In genomic region chr11:44512044-44513025, GRCm38 (mm10) we compare ENCODE assay signal across 12 mouse cellular contexts. TPM values are rescaled to one million over a fixed set of nuclear protein-coding genes. Genes with fewer than 3 reads are reported as not detected.
DNase-seq lines count a peak whose midpoint lies in the region; ATAC-seq and TF ChIP-seq lines count a peak whose summit lies in the region.
"Had no signal": no experiment of that assay in that cellular context is flagged by ENCODE, and none has a peak within 500 bp of the region (broad histone marks: within the 10 kb centered on the region; RNA-seq: fewer than 3 reads in every experiment).

No protein-coding gene starts in this region.

- in situ Hi-C loops in Patski (cut with MboI; ENCODE audit: low pct_unique_long_range_greater_than_20kb): no loop called here

- ATAC-seq in kidney, embryonic 15.5 days (replicated peaks; ENCODE audit: low FRiP score): peak; percentile 65
- peak; percentile 39 for ATAC-seq in Patski
- peak; percentile 78 for ATAC-seq in megakaryocyte progenitor cell, adult 5-6 weeks (replicated peaks; ENCODE audit: poor library complexity)
- no peak for ATAC-seq in inflammation-experienced regulatory T-cells, adult 6 months
- ATAC-seq: activated CD4-positive, CD25-positive, alpha-beta regulatory T cell, adult 4 months; forebrain, embryonic 14.5 days had no signal

- CTCF ChIA-PET in Patski (lab: Charles Lee): interaction anchor here (1.2 to 3.3 kb wide), 2 partner anchors 9 to 33 kb away, joined by 3 to 12 read pairs; no protein-coding TSS in a partner anchor

- no peaks in the 10 kb centered on the region for H3K9me3 ChIP-seq in kidney, embryonic 15.5 days (replicated peaks)
- H3K9me3 ChIP-seq in erythroblast, embryonic 14.5 days (ENCODE audit: control insufficient read depth, low read length): peaks cover 4% of the 10 kb centered on the region; the same call in 1 of the 2 replicates

- no peak for TF ChIP-seq CTCF in Patski (IDR thresholded peaks at IDR 0.05)

- H3K4me1 ChIP-seq in kidney, embryonic 15.5 days: 0 out of 2 replicates have a peak, but pooled peaks cover 4% of the 10 kb centered on the region
- peaks cover 96% of the 10 kb centered on the region for H3K4me1 ChIP-seq in erythroblast, embryonic 14.5 days (ENCODE audit: control insufficient read depth)

- DNase-seq in kidney, adult 11 months: no peak
- DNase-seq in Patski (ENCODE audit: low read depth, low spot score): no peak
- DNase-seq in lung, postnatal 25 days (ENCODE audit: low spot score): no peak
- DNase-seq: gastrocnemius, postnatal 36 days; lung, embryonic 14.5 days had no signal

- no peak overlapping the region for H3K27ac ChIP-seq in kidney, embryonic 15.5 days

- no peaks in the 10 kb centered on the region for H3K27me3 ChIP-seq in kidney, embryonic 15.5 days
- H3K27me3 ChIP-seq in Patski: no peaks in the 10 kb centered on the region
- H3K27me3 ChIP-seq in erythroblast, embryonic 14.5 days (ENCODE audit: control insufficient read depth): no peaks in the 10 kb centered on the region
- H3K27me3 ChIP-seq: CH12.LX had no signal

- H3K9ac ChIP-seq in kidney, embryonic 15.5 days: no peak overlapping the region
- H3K9ac ChIP-seq: lung, embryonic 14.5 days had no signal

- no peak overlapping the region for H3K4me3 ChIP-seq in kidney, embryonic 15.5 days (replicated peaks)
- peak overlapping the region; percentile 46 for H3K4me3 ChIP-seq in erythroblast, embryonic 14.5 days (replicated peaks)

- POLR2A ChIA-PET in Patski (lab: Charles Lee): no interaction called here

- 72% methylated on average over 14 of the region's 14 CpGs for WGBS in kidney, embryonic 15.5 days

- H3K4me2 ChIP-seq in kidney, embryonic 15.5 days: no peak overlapping the region
- H3K4me2 ChIP-seq: lung, embryonic 14.5 days had no signal

- no peaks in the 10 kb centered on the region for H3K36me3 ChIP-seq in kidney, embryonic 15.5 days
- peaks cover 18% of the 10 kb centered on the region for H3K36me3 ChIP-seq in erythroblast, embryonic 14.5 days (ENCODE audit: control insufficient read depth)

RNA-seq across cellular contexts. Expression of gene Rnf145, which starts 6.4 kb away (rescaled TPM):
- 65.2 and 65.3 TPM in 2 replicates for polyA plus RNA-seq in kidney, embryonic 15.5 days (2015; fragmentation: Nextera tagmentation; extraction: Ambion mirVana)
- 161 TPM for polyA plus RNA-seq in Patski (2021)
- polyA plus RNA-seq in erythroblast, embryonic 14.5 days (2012): 10.3 and 13.0 TPM in 2 replicates
- 12.8 and 18.9 TPM in 2 replicates for total RNA-seq in megakaryocyte progenitor cell, adult 5-6 weeks (2015)
- 20.7 and 24.9 TPM in 2 replicates for total RNA-seq in megakaryocyte progenitor cell, adult 5-6 weeks (2017)
- 10 to 100 TPM; 49.3 to 67.5 (median 63.5) TPM for polyA plus RNA-seq in inflammation-experienced regulatory T-cells, adult 6 months (2017; shearing (Covaris generic))

RNA-seq across cellular contexts. Expression of gene Ublcp1, which starts 42.0 kb away (rescaled TPM):
- polyA plus RNA-seq in kidney, embryonic 15.5 days (2015; fragmentation: Nextera tagmentation; extraction: Ambion mirVana): 58.3 and 60.5 TPM in 2 replicates
- 44.9 TPM for polyA plus RNA-seq in Patski (2021)
- 0.53 and 0.54 TPM in 2 replicates for polyA plus RNA-seq in erythroblast, embryonic 14.5 days (2012)
- total RNA-seq in megakaryocyte progenitor cell, adult 5-6 weeks (2015): 11.0 and 14.9 TPM in 2 replicates
- total RNA-seq in megakaryocyte progenitor cell, adult 5-6 weeks (2017): 11.6 and 13.8 TPM in 2 replicates
- 10 to 100 TPM; 41.8 to 44.1 (median 43.3) TPM for polyA plus RNA-seq in inflammation-experienced regulatory T-cells, adult 6 months (2017; shearing (Covaris generic))

Comparison
In these comparisons a context has a peak if more than half of its experiments do, and no peak if none do; other contexts are left out.
1. RNA of gene Ublcp1, which starts 42.0 kb away (polyA plus RNA-seq): 58.3 to 60.5 TPM in kidney, embryonic 15.5 days, 44.9 TPM in Patski (single experiment) and 41.8 to 44.1 TPM in inflammation-experienced regulatory T-cells, adult 6 months; 0.53 to 0.54 TPM in erythroblast, embryonic 14.5 days; every median in the first group is over 10 times any median in the second.